Mouse (Mus musculus): Measurements from ENCODE around the gene Eri3. TPM values are rescaled to one million over a fixed set of nuclear protein-coding genes. Genes with fewer than 3 reads are reported as not detected.

The Eri3 gene
- total RNA-seq, 2 experiments from 2014 or later, result 63.4 to 63.5 TPM

DNA sequence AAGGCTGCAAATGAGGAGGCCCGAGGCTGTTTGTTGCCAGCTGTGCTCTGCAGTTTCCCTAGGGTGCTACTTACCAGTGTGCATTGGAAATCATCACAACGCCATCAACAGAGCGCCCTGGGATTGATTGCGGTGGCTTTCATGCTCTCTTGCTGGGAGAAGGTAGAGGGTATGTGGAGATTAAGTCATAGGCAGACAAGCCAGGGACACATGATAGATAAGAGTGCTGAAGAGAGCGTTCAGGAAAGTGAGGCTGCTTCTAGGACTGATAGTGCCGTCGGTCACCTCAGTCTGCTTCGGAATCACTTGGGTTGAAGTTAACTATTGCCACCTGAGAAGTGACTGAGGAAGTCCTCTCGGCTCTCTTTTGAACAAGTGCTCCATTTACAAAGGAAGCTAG, 13.8 kb downstream of the Eri3 start:
- ATAC-seq (replicated peaks; ENCODE audit: low FRiP score, low TSS enrichment, poor library complexity, severe bottlenecking), result peak; percentile 89

DNA sequence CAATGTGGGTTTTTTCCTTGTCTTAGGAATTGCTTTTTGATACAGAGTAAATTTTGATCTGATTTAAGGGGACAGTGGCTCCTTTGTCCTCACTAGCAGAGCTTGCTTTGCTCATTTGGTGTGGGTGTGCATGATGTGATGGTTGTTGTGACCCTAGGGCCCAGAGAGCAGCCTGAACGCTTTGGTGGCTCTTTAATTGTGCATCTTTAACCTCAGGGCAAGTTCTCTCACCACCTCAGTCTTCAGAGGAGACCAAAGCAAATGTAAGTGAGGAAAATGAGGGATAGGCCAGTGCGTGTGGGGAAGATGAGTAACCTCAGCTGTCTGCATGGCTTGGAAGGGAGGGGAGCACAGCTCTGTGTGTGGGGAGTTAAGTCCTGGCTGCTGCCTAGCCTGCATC, 18.7 kb downstream of the Eri3 start:
- no peak for ATAC-seq (replicated peaks; ENCODE audit: low FRiP score, low TSS enrichment, poor library complexity, severe bottlenecking)

DNA sequence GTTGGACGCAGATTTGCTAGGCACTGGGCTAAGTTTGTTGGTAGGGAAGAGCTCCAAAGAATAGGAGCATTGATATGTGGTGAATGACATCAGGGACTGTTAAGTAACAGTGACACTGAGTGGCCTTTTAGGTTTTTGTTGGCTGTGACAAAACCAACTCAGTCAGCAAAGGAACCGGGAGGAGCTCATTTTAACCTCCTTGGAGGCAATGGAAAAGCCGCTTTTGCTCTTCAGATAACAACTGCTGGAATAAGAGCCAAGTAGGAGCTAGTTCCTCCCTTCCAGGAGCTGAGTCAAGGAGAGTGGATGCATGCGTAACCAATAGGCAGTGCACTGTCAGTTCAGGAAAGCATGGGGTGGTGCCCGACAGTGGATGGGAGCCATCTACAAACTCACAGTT, 20.8 kb downstream of the Eri3 start:
- no peak for ATAC-seq (replicated peaks; ENCODE audit: low FRiP score, low TSS enrichment, poor library complexity, severe bottlenecking)

DNA sequence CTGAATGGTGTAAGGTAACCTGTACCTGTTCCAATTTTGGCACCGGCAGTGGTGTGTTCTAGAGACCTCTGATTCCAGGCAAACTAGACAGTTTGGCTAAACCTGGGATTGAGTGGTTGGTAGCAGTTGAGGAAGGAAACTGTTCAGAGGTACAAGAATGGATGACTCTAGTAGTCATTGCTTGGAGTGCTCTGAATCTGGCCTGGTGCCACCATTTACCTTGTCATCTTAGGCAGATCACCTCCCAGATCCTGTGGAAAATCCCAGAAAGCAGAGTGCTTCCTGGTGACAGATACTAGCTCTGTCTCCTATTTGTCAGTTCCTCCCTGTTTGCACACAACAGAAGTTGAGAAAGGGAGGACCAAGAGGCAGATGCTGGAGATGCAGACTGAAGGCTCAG, 27.4 kb downstream of the Eri3 start:
- no peak for ATAC-seq (replicated peaks; ENCODE audit: low FRiP score, low TSS enrichment, poor library complexity, severe bottlenecking)

DNA sequence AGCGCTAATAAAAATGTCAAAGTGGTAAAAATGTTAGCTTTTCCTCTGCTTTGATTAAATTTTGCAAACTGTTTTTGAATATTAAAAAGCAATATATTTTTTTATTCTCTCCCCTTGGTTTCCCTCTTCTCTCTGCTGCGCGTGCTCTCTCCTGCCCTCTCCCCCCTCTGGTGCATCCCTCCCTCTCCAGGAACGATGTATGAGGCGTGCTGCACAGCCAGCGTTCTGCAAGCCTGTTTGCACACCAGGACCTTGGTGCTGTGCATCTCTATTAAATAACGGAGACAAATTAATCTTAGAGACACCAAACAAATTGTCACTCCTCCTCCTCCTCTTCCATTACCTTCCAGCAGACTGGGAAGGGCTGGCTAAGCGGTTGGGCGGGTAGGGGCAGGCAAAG, 31.5 kb downstream of the Eri3 start:
- ATAC-seq (replicated peaks; ENCODE audit: low FRiP score, low TSS enrichment, poor library complexity, severe bottlenecking), result no peak

DNA sequence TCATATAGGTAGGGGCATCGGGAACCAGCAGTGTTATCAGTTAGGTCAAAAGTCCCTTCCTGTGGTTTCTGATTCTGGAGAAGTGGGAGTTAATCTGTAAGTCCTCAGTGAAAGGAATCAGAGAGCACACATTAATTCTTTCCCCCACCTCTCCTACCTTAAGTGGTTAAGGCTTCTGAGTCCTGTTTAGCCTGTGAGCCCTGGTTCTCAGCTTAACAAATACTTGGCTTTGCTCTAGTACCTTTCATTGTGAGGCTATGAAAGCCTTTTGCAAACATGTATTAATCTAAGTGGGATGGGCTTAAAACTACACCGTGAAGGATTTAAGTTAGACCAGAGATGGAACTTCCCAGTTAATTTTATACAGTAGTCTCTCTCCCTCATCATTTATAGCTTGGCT, 35.8 kb downstream of the Eri3 start:
- no peak for ATAC-seq (replicated peaks; ENCODE audit: low FRiP score, low TSS enrichment, poor library complexity, severe bottlenecking)

DNA sequence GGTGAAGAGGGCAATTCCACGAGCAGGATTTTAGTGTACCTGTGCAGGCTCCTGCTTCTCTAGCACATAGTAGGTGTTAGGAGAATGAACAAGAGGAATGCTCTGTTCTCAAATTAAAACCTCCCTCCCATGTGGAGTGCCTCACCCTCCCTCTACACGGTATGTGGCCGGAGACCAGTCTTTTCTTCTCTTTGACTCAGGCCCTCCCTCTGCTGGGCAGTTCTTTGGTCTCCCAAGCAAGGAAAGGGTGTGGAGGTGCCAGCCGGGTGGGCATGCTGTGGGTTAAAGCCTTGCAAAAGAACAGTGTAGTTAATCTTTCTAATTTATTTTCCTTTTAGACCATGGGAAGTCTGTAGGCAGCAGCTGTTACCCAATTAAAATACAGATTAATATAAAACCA, 37.3 kb downstream of the Eri3 start:
- no peak for ATAC-seq (replicated peaks; ENCODE audit: low FRiP score, low TSS enrichment, poor library complexity, severe bottlenecking)

DNA sequence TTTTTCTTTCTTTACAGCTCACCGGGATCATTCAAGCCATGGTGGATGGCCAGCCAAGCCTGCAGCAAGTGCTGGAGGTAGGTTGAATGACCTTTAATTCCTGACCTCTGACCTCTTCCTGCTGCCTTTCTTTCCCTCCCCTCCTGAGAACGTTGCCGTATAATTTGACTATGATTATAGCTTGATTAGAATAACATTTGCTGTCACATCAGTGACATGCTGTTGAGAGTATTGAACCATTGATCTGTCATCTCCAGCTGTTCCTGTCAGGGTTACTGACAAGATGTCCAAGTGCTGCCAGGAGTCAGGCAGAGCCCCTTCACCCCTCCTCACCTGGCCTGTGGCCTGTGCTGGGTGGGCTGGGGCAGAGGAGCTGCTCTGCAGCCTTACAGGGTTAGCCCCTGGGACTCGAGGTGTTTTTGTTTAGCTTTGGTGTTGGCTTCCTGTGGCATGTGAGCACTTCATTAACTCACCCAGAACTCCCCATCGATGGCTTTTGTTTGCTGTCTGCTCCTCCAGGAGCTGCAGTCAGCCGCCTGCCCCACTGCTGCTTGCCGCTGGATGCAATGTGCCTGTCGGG, 39.0 kb downstream of the Eri3 start:
- no peak for ATAC-seq (replicated peaks; ENCODE audit: low FRiP score, low TSS enrichment, poor library complexity, severe bottlenecking)

DNA sequence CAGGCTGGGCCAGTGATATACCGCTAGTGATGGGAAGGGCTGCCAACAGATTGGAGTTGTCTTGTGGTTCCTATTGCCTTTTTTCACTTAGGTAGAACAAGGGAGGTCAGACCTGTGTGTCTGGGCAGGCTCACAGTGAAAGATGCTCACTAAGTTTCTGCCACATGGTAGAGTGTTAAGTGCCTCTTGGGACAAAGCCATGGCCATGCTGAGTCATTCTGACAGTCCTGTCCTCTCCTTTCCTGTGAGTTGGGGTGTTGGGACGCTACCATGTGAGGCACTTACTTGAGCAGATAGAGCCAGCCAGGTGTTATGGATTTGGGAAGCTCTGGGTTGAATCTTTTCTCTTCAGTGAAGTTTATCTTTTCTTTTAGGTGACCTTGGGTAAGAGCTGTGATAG, 40.6 kb downstream of the Eri3 start:
- ATAC-seq (replicated peaks; ENCODE audit: low FRiP score, low TSS enrichment, poor library complexity, severe bottlenecking), result no peak

DNA sequence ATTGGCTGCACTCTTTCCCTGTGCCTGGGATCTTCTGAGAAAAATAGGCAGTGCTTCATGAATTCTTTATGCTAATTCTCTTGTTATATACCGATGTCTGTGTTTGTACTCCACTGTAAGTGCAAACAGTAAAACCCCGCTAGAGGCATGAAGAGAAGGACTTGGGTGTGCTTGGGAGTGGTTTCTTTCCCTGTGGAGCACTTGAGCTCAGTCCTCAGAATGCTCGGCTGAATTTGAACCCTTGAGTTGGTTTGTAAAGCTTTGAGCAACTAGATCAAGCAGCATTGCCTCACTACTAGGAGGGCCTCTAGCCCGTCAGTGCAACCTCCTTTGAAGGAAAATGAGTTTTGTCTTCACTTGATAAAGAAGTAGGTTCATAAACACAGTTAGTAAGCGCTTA, 42.0 kb downstream of the Eri3 start:
- ATAC-seq (replicated peaks; ENCODE audit: low FRiP score, low TSS enrichment, poor library complexity, severe bottlenecking), result no peak

DNA sequence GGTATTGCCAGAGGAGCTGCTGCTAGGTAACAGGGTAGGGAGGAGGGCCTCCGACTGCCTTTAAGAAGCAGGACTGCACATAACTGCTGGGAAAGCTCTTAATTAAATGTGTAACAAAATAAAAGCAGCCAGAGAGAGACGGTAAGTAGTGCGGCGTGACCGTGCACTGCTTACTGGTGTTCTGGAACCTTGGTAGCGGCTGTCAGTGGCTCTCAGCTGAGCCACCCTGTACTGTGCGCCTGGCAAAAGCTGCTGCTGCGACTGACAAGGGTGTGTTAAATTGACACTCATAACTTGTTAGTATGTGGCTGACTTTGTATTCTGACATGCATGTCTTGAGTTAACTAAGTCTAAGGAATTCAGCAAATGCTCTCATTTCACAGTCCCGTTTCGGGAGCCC, 45.1 kb downstream of the Eri3 start:
- no peak for ATAC-seq (replicated peaks; ENCODE audit: low FRiP score, low TSS enrichment, poor library complexity, severe bottlenecking)

DNA sequence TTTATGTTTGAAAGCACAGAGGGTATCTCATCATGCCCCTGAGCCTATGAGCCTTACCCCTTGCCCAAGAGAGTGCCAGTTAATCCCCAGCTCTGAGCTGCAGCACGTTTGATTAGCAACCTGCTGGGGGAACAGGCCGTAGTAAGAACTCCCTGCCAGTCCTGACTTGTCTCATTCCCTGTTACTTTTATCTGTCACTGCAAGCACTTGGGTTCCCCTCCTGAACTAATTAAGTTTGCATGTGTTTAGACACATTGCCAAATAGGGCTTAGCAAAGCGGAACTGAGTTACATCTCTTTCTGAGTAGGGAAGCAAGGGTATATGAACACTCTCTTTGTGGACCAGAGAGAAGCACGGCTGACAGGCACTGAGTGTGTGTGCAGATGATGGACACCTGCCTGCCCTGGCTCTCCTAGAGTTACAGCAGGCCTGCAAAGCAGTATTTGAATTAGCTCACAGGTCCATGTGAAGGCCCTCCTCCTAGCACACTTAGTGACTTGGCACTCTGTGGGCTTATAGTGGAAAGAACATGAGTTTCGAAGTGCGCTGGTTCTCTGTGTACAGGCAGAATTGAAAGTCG, 49.9 kb downstream of the Eri3 start:
- 0 out of 2 replicates have a peak, but pooled peaks have one; percentile 9 for ATAC-seq (replicated peaks; ENCODE audit: low FRiP score, low TSS enrichment, poor library complexity, severe bottlenecking)

DNA sequence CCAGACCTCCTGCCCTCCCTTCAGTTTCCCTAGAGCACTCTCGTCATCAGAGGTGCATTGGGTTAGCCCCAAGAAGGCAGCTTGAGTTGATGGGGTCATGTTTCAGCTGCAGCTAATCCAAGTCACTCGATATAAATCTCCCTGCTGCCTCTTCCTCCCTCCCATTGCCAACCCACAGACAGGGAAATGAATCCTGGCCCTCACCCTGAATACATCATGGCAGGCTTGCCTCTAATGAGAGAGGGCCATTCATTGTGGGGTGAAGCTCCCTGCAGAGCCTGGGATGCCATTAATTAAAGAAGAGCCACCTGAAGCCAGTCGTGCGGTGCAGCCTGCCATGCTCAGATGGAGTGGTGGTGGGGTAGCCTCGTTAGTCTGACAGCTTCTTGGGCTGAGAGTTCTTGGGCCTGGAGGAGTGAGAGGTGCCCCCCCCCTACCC, 51.2 kb downstream of the Eri3 start:
- no peak for ATAC-seq (replicated peaks; ENCODE audit: low FRiP score, low TSS enrichment, poor library complexity, severe bottlenecking)

DNA sequence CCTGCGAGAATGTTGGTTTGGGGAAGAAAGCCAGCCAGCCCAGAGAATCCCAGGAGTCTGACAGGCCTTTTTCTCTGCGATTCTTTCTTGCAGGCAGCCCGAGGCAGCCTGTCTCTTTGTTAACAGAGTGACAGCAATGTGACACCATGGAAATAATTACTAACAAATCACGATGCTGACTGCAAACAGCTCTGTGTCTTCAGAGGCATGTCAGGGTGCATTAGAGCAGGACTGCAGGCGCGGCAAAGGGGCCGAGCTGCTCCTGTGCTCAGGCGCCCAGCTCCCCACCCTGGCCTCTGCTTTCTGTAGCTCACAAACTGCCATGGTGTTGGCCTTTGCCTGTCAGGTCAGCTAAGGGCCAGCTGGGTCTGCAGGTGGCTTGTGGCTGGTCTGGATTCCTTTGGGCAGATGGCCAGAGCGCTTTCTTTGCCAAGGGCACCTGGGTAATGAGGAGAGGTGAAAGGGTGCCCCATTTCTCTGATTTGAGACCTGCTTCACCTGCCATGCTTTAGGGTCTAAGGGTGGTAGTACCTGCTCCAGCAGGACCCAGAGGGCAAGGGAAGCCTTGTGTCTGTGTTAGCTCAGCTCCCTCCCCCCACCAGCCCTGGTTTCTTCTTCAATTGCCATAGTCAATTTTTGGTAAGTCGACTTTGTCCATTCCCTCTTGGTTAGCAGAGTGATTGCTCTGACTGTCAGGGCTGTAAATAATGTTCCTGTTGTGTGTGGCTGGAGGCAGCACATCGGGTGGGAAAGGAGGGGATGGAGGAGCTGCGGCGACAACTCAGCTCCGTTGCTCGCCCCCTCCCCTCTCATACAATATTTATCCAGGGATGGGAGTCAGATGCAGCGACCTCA, 55.2 kb downstream of the Eri3 start:
- ATAC-seq (replicated peaks; ENCODE audit: low FRiP score, low TSS enrichment, poor library complexity, severe bottlenecking), result no peak

DNA sequence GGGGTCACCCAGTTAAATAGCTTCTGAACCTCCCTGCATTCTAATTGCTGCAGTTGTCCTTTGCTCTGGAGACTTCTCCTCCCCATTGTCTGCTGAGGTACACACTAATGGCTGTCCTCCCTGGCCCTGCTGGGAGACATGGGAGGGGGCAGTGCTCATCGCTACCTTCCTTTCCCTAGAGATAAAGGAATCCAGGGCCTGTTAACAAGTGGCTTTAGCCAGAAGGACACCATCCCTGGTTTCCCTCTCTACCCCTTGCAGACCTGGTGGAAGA, 55.7 kb downstream of the Eri3 start:
- no peak for ATAC-seq (replicated peaks; ENCODE audit: low FRiP score, low TSS enrichment, poor library complexity, severe bottlenecking)

DNA sequence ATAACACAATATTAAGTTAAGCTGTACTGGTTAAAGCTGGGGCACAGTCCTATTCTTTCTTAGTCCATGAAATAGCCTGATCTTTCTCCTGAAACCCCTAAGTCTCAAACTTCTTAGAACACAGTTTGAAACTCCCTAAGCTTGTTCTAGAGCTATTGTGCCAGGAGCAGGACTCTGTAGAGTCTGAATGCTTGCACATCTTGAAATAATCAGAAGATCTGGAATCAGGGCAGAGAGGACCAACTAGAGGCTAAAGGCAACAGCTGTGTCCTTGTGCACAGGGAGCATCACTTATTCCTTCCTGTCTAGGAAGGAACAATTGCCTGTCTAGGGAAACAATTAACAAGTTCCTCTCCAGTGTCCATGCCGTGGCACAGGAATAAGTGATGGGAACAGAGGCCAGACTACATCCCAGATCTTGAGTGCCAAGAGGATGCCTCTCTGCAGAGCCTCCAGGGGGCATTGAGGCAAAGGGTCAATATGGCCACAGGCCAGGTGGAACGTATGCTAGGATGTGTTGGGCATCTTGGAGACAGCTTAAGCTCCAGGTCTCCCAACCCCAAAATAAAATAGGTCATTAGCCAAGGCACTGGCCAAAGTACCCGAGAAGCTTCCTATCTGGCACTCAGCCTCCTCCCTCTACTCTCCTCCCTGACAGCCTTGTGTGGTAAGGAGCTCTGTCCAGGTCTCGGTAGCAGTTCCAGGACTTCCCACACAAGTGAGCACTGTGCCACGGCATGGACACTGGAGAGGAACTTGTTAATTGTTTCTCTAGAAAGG, 56.9 kb downstream of the Eri3 start:
- no peak for ATAC-seq (replicated peaks; ENCODE audit: low FRiP score, low TSS enrichment, poor library complexity, severe bottlenecking)

DNA sequence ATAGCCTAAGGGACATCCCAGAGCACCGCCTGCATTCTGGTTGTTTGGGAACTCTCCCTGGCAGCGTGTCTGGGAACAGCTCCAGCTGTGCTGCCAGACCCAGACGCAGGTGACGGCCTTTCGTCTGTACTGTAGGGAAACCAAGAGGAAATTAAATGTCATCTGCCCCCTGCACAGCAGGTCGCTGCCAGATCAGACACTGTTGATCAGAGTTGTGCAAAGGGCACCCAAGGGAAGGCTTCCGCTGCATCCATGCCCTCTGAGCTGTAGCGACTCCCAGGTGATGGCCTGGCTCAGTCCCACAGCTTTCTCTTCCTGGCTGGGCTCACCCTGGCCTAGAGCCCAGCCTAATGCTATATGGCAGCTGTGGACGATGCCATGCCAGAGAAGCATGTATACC, 58.1 kb downstream of the Eri3 start:
- no peak for ATAC-seq (replicated peaks; ENCODE audit: low FRiP score, low TSS enrichment, poor library complexity, severe bottlenecking)

DNA sequence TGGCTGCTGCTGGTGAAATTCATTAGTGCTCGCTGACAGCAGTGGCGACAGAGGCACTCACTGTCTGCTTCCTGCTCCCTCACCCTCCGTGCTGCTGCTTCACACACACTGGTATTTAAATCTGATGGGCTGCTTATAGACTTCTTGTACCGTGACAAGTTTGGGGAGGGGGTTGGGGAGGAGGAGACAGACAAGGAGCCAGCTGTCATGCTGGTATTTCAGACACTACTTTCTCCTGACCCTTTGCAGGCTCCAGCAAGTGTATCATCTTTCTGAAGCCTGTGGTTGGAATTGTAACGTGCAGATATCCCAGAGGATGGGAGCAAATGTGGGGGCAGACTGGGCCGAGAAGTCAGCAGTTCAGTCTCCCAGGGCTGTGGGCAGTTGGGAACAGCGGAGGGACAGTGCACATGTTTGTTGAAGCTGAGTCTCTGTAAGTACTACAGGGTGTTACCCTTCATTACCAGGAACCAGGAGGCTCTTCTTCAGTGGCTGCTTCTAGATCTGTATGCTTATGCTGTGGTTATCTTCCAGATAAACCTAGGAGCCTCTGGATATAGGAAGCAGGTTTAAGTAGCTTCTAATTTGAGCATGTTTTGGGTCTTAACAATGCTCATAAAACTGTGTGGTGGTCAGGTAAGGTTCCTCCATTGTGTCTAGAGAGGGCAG, 59.3 kb downstream of the Eri3 start:
- ATAC-seq (replicated peaks; ENCODE audit: low FRiP score, low TSS enrichment, poor library complexity, severe bottlenecking), result no peak

DNA sequence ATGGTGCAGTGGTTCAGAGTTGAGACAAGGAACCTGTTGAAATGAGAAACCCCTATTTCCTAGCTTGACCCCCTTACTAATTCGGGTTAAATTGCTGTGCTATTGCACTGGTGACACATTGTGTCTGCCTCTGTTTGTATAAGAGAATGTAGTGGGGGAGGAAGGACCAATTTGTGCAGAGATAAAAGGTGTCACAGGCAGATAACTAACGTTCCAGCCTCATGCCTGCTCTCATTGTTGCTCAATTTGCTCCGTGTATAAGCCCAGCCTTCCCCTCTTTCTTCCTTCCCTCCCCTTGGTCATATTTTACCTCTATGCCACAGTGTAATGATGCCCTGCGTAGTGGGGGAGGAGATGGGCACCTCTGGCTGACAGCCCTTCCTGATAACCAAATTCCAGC, 61.2 kb downstream of the Eri3 start:
- peak; percentile 72 for ATAC-seq (replicated peaks; ENCODE audit: low FRiP score, low TSS enrichment, poor library complexity, severe bottlenecking)

DNA sequence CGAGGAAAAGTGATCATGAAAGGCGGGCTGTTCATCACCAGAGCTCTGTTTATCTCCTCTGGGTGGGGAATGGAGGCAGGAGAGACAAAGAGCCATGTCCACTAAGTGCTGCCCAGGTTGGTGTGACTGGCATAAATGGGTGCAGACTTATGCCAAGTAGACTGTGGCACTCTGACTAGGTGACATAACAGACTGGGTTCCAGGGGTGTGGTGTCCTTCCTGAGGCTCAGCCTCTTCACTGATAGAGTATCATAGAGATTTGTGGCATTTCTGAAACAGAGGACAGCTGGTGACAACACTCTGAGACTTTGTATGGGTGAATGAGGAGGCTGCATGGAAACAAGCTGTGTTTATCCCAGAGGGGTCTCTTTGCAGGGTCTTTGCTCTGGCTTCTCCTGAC, 61.6 kb downstream of the Eri3 start:
- ATAC-seq (replicated peaks; ENCODE audit: low FRiP score, low TSS enrichment, poor library complexity, severe bottlenecking), result peak; percentile 56

Measured in megakaryocyte-erythroid progenitor cell, adult 5-6 weeks (primary cell).